Mouse (Mus musculus) mature B cell (primary cell): ENCODE results near the gene Traf5.

ENCODE experiments used
- in situ Hi-C: fragments of 300-500 bp; cut with MboI; formaldehyde crosslinking; loops from 2 replicates; pipeline ENCODE4 v1.14.3; 2019

The Traf5 gene

DNA sequence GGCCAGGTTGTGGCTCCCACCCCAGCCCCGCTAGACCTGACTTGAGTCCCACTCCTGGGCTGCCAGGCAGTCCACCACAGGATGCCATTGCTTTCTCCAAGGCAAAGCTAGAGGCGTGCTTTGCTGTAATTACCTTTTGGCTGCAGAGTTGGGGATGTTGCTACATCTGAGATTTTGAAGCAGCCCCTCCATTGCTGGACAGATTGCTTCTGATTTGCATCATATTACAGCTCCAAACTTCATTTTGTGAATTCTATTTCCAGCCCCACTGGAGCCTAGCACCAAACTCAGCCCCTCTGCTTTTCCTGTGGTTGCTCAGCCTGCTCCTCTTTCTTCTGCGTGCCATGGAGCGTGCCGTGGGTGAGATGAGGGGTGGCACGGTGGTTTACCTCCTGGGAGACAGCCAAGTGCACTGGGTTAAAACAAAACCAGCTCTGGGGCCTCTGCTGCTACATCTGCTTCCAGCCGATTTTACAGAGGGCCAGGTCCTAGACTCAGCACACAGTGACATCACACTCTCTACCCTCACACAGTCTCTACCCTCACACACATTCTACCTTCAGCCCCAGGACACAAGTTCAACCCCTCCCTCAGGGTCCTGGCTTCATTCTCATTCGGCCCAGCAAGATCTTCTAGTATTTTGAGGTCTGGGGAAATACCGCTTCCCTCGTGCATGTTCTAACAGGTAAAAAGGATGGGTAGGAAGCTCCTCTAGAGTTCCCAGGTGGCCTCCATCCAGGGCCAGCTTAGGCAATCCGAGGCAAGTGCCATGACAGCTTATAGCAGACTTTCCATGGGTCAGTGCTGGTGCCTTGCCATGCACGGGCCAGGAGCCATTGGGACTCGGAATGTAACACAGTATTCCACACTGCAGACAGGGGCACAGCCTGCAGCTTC lies 117.6 kb downstream of the Traf5 start:
- in situ Hi-C loops: no loop called here

DNA sequence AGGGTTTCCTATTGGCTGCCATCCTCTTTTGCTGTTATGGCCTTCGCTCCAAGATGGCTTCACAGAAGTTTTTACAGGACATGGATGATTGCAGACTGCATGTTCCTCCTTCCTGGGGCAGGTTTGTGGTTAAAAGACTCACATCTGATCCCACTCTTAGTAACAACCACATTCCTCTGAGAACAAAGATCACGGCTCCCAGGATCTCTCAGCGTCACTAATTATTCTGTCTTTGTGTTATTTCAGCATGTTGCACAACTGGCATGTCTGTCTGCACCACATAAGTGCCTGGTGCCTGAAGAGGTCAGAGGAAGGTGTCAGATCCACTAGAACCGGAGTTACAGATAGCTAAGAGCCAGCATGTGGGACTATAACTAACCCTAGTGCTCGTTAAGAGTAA lies 122.4 kb downstream of the Traf5 start:
- in situ Hi-C loops: no loop called here

DNA sequence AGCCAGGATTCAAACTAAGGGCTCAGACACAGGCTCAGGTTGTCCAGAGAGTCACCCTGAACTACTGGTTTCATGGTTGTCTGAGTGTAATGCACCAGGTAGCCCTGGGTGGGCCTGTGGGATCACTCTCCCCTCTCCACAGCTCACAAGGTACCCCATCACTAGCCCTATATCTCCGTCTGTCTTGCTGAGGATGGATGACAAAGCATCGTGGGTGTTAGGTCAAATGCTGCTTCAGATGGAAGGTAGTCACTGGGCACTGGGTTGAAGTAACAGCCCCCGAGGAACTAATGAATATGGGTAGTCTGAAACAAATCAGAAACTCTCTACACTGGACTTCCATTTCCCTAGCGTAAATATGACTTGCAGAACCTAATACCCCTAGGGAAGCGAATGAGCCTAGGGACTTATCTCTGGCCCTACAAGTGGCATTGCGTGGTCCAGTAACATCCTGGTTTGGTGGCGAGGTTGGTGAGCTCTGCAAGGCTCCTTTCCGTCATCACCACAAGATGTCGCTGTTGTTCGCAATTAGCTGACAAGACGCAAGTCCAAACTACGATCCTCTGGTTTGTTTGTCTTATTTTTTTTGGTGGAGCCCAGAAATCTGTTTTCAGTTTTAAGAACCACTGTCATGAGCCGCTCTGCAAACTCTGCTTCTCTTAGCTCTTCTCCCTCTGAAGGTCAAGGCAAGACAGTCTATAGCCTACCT lies 127.4 kb downstream of the Traf5 start:
- in situ Hi-C loops: no loop called here

DNA sequence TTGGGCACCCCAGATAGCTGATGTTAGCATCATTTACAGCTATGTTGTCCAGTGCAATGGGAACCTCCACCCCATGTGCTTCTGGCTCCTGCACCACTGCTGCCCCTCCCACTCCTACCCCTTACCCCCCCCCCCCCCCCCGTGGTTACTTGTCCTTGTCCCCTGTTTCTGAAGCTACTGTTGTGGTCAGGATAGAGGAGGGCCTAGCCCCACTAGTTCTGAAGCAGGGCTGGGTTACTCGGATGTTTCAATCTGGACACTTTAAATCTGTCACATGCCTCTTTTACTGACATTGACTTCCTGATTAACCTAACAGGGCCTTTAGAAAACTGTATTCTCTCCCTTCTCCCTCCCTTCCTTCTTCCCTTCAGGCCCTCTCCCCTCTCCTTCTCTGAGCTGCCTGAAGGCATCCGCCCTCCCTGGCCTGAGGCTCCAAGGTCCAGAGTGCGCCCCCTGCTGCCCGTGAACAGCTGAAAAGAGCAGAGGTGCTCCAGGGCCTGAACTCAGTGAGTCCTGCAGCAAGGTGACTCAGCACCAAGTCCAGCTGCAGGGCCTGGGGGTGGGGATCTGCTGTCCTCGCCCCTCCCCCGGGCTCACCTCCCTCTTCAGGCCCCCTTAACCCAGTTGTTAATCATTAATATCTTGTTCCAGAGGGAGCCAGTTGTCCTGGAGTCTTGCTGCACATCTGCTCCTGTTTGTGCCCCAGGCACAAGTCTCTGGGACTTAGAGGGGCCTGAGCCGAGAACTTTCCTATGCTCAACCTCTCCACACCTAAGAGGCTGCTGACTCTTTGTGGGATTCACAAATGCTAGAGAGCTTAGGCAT lies 128.2 kb downstream of the Traf5 start:
- in situ Hi-C loops: no loop called here

DNA sequence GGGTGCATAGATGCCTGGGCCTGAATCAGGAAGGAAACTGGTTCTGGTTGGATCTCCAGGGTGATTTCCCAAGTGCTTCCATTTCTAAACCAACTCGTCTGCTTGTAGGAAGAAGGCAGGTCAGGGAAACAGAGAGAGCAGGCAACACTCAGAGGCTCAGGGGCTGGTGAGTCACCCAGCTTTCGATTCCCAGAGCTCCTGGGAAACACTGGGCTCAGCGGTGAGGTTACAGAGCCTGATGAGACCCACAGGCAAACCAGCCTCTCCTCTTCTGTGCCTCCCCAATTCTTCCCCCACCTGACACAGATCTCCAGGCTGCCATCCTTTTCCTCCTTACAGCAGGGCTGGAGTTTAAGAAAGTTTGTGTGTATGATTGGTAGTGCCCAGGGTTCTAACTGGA lies 128.9 kb downstream of the Traf5 start:
- in situ Hi-C loops: no loop called here

DNA sequence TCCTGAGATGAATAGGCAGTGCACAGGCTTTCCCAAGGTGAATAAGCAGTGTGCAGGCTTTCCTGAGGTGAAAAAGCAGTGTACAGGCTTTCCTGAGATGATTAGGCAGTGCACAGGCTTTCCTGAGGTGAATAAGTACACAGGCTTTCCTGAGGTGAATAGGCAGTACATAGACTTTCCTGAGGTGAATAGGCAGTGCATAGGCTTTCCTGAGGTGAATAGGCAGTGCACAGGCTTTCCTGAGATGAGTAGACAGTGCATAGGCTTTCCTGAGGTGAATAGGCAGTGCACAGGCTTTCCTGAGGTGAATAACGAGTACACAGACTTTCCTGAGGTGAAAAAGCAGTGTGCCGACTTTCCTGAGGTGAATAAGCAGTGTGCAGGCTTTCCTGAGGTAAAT lies 131.4 kb downstream of the Traf5 start:
- in situ Hi-C loops: no loop called here

DNA sequence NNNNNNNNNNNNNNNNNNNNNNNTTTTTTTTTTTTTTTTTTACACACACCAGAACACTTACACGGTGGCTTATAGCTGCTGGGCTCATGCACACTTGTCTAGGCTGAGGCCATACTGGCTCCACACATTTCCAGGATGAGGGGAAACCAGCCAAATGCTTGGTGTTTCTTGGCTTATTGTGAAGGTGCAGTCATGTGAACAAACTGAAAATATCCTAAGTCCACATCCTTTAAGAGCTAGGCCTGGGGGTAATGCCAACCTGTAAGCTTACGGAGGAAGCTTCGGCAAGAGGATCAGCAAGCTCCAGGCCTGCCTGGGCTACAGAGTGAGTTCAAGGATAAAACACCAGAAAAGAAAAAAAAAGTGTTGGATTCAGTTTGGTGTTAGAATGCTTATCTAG lies 135.0 kb downstream of the Traf5 start:
- in situ Hi-C loops: no loop called here

DNA sequence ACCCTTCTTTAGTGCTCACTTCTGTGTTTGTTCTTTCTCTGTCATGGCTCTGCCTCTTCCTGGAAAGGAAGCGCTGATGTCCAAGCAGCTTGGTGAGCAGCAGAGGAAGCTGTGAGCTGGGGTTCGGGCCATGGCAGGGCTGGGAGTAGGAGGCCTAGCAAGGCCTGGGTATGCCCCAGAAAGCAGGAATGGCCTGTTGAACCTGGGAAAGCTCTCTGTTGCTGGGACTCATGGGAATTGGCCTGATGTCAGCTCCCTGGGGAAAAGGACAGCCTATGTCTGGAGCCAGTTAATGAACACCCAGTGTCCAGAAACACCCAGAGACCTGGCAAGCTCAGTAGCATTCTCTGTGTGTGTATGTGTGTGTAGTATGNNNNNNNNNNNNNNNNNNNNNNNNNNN lies 135.5 kb downstream of the Traf5 start:
- in situ Hi-C loops: no loop called here

DNA sequence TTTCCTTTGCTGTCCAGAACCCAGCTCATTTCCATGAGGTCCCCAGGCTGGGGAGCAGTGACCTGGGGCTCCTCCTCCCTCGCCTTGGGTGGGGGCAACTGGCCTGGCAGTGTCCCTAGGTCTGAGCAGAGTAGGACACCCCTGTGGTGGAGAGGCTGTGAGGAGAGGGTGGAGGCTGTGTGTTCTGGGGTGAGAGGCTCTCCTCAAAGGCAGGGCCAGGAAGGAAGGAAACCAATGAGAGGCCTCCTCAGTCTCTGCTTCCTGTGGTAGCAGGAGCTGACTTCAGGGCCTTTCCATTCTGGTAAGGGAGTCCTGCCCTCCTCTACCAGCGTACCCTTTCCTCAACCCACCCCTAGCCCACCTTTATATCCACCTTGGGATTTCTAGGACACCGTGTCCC lies 136.1 kb downstream of the Traf5 start:
- in situ Hi-C loops: no loop called here

DNA sequence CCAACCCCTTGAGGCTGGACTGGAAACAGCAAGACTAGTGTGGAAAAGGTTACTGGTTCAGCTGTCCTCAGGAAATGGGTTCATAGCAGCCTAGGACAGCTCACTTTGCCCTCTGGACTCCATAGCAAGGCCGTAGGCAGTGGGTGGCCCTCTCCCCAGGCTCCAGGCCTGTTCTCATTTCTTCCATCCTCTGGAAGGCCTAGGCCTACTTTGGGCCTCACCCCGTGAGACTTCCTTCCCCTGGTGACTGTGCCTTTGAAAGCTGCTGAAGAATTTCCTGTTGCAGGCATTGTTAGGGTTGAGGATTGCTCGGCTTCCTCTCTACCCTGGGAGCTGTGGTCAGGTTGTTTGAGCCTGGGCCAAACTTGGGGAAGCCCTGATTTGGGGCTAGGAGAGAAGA lies 137.3 kb downstream of the Traf5 start:
- in situ Hi-C loops: no loop called here

DNA sequence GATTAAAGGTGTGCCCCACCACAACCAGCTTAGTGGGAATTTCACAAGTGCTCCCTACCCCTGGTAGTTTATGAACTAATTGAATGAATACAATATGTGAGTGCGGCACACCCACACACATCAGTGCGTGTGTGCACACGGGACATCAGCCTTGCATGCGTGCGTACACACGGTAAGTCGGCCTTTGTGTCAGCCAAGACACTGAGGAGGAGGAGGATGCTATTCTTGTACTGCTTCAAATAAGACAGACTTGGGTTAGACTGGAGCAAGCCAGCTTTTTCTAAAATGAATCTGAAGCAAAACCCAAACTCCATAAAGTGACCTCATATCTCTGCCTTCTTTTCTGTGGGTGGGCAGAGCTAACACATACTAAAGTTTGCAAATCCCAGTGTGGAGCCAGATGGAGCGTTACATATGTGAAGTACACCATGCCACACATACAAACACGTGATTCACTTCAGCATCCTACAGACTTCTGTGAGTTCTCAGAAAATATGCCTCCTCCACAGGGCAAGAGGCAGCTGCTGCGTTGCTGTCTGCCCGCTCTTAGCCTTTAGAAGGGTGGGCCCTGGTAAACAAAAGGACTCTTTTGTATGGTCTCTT lies 139.5 kb downstream of the Traf5 start:
- in situ Hi-C loops: no loop called here

DNA sequence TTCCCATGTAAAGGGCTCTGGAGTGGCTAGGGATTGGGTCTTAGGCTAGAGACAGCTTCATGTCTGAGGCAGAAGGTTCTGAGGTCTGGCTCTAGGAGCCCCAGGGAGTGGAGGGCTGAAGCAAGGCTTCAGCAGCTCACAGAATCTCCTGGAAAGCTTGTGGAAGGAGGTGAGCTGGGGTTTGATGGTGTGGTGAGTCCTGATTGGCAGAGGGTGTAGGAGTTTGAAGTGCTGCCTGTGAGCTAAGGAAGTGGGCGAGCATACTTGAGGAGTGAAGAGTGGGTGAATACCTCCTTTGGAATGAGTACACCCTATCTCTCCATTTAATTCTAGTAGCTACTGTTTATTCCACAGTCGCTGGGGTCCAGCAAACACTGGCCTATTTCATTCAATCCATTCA lies 141.7 kb downstream of the Traf5 start:
- in situ Hi-C loops: no loop called here

DNA sequence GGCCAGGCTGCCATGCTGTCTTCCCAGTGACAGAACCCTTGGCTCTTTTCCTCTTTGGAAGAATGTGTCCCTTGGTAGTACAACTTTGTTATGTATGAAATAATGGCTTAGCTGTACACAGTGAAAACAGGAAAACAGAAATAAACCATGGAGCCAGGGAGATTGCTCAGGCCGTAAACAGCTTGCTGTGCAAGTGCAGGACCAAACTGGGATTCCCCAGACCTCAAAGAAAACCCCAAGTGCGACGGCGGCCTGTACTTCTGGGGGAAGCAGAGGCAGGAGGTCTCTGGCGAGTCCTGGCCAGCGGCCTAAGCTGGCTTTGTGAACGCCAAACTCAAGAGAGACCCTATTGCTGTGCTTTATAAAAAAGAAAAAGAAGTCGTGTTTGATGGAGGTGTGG lies 143.8 kb downstream of the Traf5 start:
- in situ Hi-C loops: no loop called here

DNA sequence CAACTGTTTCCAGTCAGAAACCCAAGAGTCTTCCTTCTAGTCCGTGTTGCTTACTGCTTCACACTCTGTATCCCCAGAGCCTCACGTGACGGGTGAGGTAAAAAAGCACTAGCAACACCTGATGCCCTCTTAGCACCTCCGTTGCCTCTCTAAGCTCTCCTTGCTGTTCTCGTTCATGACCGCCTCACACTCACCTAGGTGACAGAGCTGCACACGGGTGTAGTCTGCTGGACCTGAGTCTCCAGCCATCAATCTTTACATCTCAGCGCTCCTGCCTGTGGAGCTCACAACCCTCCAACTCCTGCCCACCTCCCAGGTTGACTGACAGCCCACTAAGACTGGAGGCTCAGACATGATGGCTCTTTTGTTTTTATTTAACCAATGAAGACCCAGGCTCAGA lies 144.6 kb downstream of the Traf5 start:
- in situ Hi-C loops: no loop called here
